Mouse (Mus musculus): Measurements from ENCODE around the gene Lrguk. TPM values are rescaled to one million over a fixed set of nuclear protein-coding genes. Genes with fewer than 3 reads are reported as not detected.

Gene Lrguk
- total RNA-seq, 4 experiments from 2014 or later = 2.0 to 4.2 (median 3.4) TPM

GRCm38 (mm10) chr6:34173251-34173650 lies 144.0 kb downstream of the Lrguk start:
- DNase-seq (ENCODE audit: low spot score in 2 of 2) = no peak

- no peak for DNase-seq (ENCODE audit: low spot score in 2 of 2)
Observed at GRCm38 (mm10) chr6:34174715-34175114, 145.5 kb downstream of the Lrguk start.

- DNase-seq (ENCODE audit: low spot score in 2 of 2) = no peak
Observed at GRCm38 (mm10) chr6:34176111-34176863, 147.0 kb downstream of the Lrguk start.

- DNase-seq (ENCODE audit: low spot score in 2 of 2) = peak; percentile 95 to 96
Observed at GRCm38 (mm10) chr6:34176864-34177247, 147.6 kb downstream of the Lrguk start, which contains the start of gene Slc35b4. Gene Slc35b4 (minus strand): TSS chr6:34177111.

- DNase-seq (ENCODE audit: low spot score in 2 of 2) = no peak
Observed at GRCm38 (mm10) chr6:34179007-34179406, 149.8 kb downstream of the Lrguk start.

- DNase-seq (ENCODE audit: low spot score in 2 of 2) = no peak
Observed at GRCm38 (mm10) chr6:34179911-34180310, 150.7 kb downstream of the Lrguk start.

- no peak for DNase-seq (ENCODE audit: low spot score in 2 of 2)
Observed at GRCm38 (mm10) chr6:34181961-34182360, 152.7 kb downstream of the Lrguk start.

- DNase-seq (ENCODE audit: low spot score in 2 of 2) = no peak
Observed at GRCm38 (mm10) chr6:34183326-34183725, 154.1 kb downstream of the Lrguk start.

Other genes with a start within 250 kb of the Lrguk start
- 10 to 100 TPM; 58.5 to 67.9 (median 66.1) TPM for gene Slc35b4, start 147.7 kb downstream of the Lrguk start, total RNA-seq (2022)